Mouse (Mus musculus): Measurements from ENCODE around the gene Kif1bp.

DNA sequence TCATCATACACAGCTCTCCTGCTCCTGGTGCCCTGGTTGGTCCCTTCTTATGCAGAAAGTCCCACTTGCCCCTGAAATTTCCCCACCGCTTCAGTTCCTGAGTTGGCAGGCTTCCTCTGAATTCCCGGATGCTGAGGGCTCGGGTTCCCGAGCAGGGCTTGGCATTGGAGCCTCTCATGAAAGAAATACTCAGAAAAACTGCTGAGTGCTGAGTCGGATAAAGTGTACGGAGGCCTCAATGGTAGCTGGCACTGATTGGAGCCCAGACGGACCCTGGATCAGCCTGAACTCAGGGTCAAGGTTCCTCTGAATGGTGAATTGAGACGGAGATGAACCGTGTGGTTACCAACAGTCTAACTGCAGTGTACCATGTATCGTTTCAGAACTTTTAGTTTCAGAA lies 31.8 kb downstream of the Kif1bp start:
- TF ChIP-seq CTCF (IDR thresholded peaks at IDR 0.05; ENCODE audit: borderline replicate concordance, extremely low read depth, insufficient read depth, insufficient read length) (no peak), POLR2A (IDR thresholded peaks at IDR 0.05; ENCODE audit: borderline replicate concordance, extremely low read depth, insufficient read depth, insufficient read length, poor library complexity, severe bottlenecking) (no peak)
